Mouse (Mus musculus): ENCODE measurements around the gene Apol6.

DNA sequence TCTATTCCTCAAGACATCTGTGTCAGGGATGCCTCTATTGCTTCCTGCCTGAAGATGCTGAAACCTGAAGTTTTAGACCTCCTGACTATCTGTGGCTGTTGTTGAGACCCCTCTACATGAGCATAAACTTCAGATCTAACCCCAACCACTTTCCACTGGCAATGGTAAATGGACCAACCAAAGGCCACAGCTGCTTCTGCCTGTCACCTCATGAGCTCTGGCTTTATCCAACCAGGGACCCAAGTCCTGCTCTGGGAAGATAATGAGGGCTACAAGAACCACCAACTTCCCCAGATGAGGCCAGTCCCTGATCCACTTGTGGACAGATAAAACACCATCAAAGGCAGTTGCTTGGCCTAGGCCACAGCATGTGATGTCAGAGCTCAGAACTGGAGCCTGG lies 26.6 kb upstream of the Apol6 start:
- TF ChIP-seq POLR2A (IDR thresholded peaks at IDR 0.05; ENCODE audit: insufficient read depth, low read length) (no peak), CTCF (IDR thresholded peaks at IDR 0.05; ENCODE audit: low read depth, low read length) (no peak), EP300 (IDR thresholded peaks at IDR 0.05; ENCODE audit: insufficient read depth, low read depth, low read length) (no peak)
